Mouse (Mus musculus): ENCODE data around the gene Ccz1. TPM values are rescaled to one million over a fixed set of nuclear protein-coding genes. Genes with fewer than 3 reads are reported as not detected.

The Ccz1 gene
- polyA plus RNA-seq, 1 experiment: 31.1 TPM

GRCm38 (mm10) chr5:144043166-144043565 is 28.5 kb upstream of the Ccz1 start:
- H3K4me1 ChIP-seq (ENCODE audit: control insufficient read depth, insufficient read depth, low read length): no peaks in the 10 kb centered on the region
- TF ChIP-seq POLR2A (IDR thresholded peaks at IDR 0.05; ENCODE audit: control insufficient read depth, low read depth, low read length) (no peak), CTCF (IDR thresholded peaks at IDR 0.05; ENCODE audit: control insufficient read depth, insufficient read depth, insufficient replicate concordance, low read depth, low read length) (no peak)
- H3K27me3 ChIP-seq (ENCODE audit: control insufficient read depth, insufficient read depth, low read length): no peaks in the 10 kb centered on the region
- no peak overlapping the region for H3K4me3 ChIP-seq (ENCODE audit: control insufficient read depth, low read depth, low read length)
- H3K27ac ChIP-seq (ENCODE audit: control insufficient read depth, insufficient read depth, low read depth, low read length): no peak overlapping the region
- H3K36me3 ChIP-seq (ENCODE audit: control insufficient read depth, insufficient read depth, low read length): no peaks in the 10 kb centered on the region

- TF ChIP-seq CTCF (IDR thresholded peaks at IDR 0.05; ENCODE audit: control insufficient read depth, insufficient read depth, insufficient replicate concordance, low read depth, low read length): peak; percentile 97
- no peak for TF ChIP-seq POLR2A (IDR thresholded peaks at IDR 0.05; ENCODE audit: control insufficient read depth, low read depth, low read length)
These were observed 26.2 kb upstream of the Ccz1 start for GRCm38 (mm10) chr5:144040720-144041364.

GRCm38 (mm10) chr5:144039886-144040285 is 25.2 kb upstream of the Ccz1 start:
- H3K4me3 ChIP-seq (ENCODE audit: control insufficient read depth, low read depth, low read length): peak overlapping the region; percentile 43
- TF ChIP-seq CTCF (IDR thresholded peaks at IDR 0.05; ENCODE audit: control insufficient read depth, insufficient read depth, insufficient replicate concordance, low read depth, low read length) (no peak), POLR2A (IDR thresholded peaks at IDR 0.05; ENCODE audit: control insufficient read depth, low read depth, low read length) (no peak)
- H3K4me1 ChIP-seq (ENCODE audit: control insufficient read depth, insufficient read depth, low read length): no peaks in the 10 kb centered on the region
- no peaks in the 10 kb centered on the region for H3K27me3 ChIP-seq (ENCODE audit: control insufficient read depth, insufficient read depth, low read length)
- no peaks in the 10 kb centered on the region for H3K36me3 ChIP-seq (ENCODE audit: control insufficient read depth, insufficient read depth, low read length)
- H3K27ac ChIP-seq (ENCODE audit: control insufficient read depth, insufficient read depth, low read depth, low read length): no peak overlapping the region

More at GRCm38 (mm10) chr5:144040720-144041364, 26.2 kb upstream of the Ccz1 start:
- no peaks in the 10 kb centered on the region for H3K27me3 ChIP-seq (ENCODE audit: control insufficient read depth, insufficient read depth, low read length)
- no peak overlapping the region for H3K4me3 ChIP-seq (ENCODE audit: control insufficient read depth, low read depth, low read length)
- H3K4me1 ChIP-seq (ENCODE audit: control insufficient read depth, insufficient read depth, low read length): no peaks in the 10 kb centered on the region
- no peak overlapping the region for H3K27ac ChIP-seq (ENCODE audit: control insufficient read depth, insufficient read depth, low read depth, low read length)
- no peaks in the 10 kb centered on the region for H3K36me3 ChIP-seq (ENCODE audit: control insufficient read depth, insufficient read depth, low read length)

- no peaks in the 10 kb centered on the region for H3K4me1 ChIP-seq (ENCODE audit: control insufficient read depth, insufficient read depth, low read length)
- no peaks in the 10 kb centered on the region for H3K27me3 ChIP-seq (ENCODE audit: control insufficient read depth, insufficient read depth, low read length)
- TF ChIP-seq POLR2A (IDR thresholded peaks at IDR 0.05; ENCODE audit: control insufficient read depth, low read depth, low read length) (no peak), CTCF (IDR thresholded peaks at IDR 0.05; ENCODE audit: control insufficient read depth, insufficient read depth, insufficient replicate concordance, low read depth, low read length) (no peak)
- H3K27ac ChIP-seq (ENCODE audit: control insufficient read depth, insufficient read depth, low read depth, low read length): no peak overlapping the region
- H3K36me3 ChIP-seq (ENCODE audit: control insufficient read depth, insufficient read depth, low read length): no peaks in the 10 kb centered on the region
- no peak overlapping the region for H3K4me3 ChIP-seq (ENCODE audit: control insufficient read depth, low read depth, low read length)
These were observed 24.5 kb upstream of the Ccz1 start for GRCm38 (mm10) chr5:144039156-144039675.

GRCm38 (mm10) chr5:144036952-144037351 is 22.3 kb upstream of the Ccz1 start:
- Histone ChIP-seq H3K36me3 (ENCODE audit: control insufficient read depth, insufficient read depth, low read length) (no peaks in the 10 kb centered on the region), H3K27me3 (ENCODE audit: control insufficient read depth, insufficient read depth, low read length) (no peaks in the 10 kb centered on the region), H3K4me3 (ENCODE audit: control insufficient read depth, low read depth, low read length) (no peak overlapping the region), H3K27ac (ENCODE audit: control insufficient read depth, insufficient read depth, low read depth, low read length) (no peak overlapping the region), H3K4me1 (ENCODE audit: control insufficient read depth, insufficient read depth, low read length) (no peaks in the 10 kb centered on the region)
- TF ChIP-seq POLR2A (IDR thresholded peaks at IDR 0.05; ENCODE audit: control insufficient read depth, low read depth, low read length) (no peak), CTCF (IDR thresholded peaks at IDR 0.05; ENCODE audit: control insufficient read depth, insufficient read depth, insufficient replicate concordance, low read depth, low read length) (no peak)

- Histone ChIP-seq H3K36me3 (ENCODE audit: control insufficient read depth, insufficient read depth, low read length) (no peaks in the 10 kb centered on the region), H3K27ac (ENCODE audit: control insufficient read depth, insufficient read depth, low read depth, low read length) (no peak overlapping the region), H3K4me1 (ENCODE audit: control insufficient read depth, insufficient read depth, low read length) (no peaks in the 10 kb centered on the region), H3K4me3 (ENCODE audit: control insufficient read depth, low read depth, low read length) (no peak overlapping the region), H3K27me3 (ENCODE audit: control insufficient read depth, insufficient read depth, low read length) (no peaks in the 10 kb centered on the region)
- no peak for TF ChIP-seq CTCF (IDR thresholded peaks at IDR 0.05; ENCODE audit: control insufficient read depth, insufficient read depth, insufficient replicate concordance, low read depth, low read length)
These were observed 19.9 kb upstream of the Ccz1 start for GRCm38 (mm10) chr5:144034567-144034966.

GRCm38 (mm10) chr5:144032491-144032890 is 17.8 kb upstream of the Ccz1 start:
- no peak overlapping the region for H3K27ac ChIP-seq (ENCODE audit: control insufficient read depth, insufficient read depth, low read depth, low read length)
- H3K4me1 ChIP-seq (ENCODE audit: control insufficient read depth, insufficient read depth, low read length): no peaks in the 10 kb centered on the region
- no peak overlapping the region for H3K4me3 ChIP-seq (ENCODE audit: control insufficient read depth, low read depth, low read length)
- H3K27me3 ChIP-seq (ENCODE audit: control insufficient read depth, insufficient read depth, low read length): no peaks in the 10 kb centered on the region
- TF ChIP-seq CTCF (IDR thresholded peaks at IDR 0.05; ENCODE audit: control insufficient read depth, insufficient read depth, insufficient replicate concordance, low read depth, low read length) (no peak), POLR2A (IDR thresholded peaks at IDR 0.05; ENCODE audit: control insufficient read depth, low read depth, low read length) (no peak)
- no peaks in the 10 kb centered on the region for H3K36me3 ChIP-seq (ENCODE audit: control insufficient read depth, insufficient read depth, low read length)
